Comparison of ENCODE assay signal across 15 mouse cellular contexts in the genomic region with DNA sequence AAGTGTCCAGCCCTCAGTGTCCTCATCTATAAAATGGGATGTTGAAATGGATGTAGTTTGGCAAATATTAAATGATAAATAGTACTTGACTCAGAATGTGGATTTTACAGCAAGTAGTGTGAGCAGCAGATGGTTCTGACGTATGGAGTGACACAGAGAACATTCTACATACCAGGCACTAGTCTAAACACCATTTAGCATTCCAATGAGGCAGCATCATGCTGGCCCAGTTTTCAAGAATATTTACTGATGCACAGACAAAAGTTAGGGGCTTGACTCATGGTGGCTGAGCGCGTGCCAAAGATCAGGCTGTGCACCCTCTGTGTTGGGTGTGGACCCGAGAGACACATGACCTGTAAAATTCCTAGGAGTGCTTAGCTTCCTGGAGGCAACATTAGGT.
DNase-seq lines count a peak whose midpoint lies in the region; ATAC-seq and TF ChIP-seq lines count a peak whose summit lies in the region.
"Had no signal": no experiment of that assay in that cellular context is flagged by ENCODE, and none has a peak within 500 bp of the region (broad histone marks: within the 10 kb centered on the region; RNA-seq: fewer than 3 reads in every experiment).

No protein-coding gene starts in this region.

- WGBS in hindbrain, embryonic 11.5 days: 87% methylated on average over 4 of the region's 4 CpGs
- WGBS in hindbrain, embryonic 10.5 days: 91% methylated on average over 4 of the region's 4 CpGs
- 77% methylated on average over 4 of the region's 4 CpGs for WGBS in midbrain, embryonic 15.5 days
- 88% methylated on average over 4 of the region's 4 CpGs for WGBS in midbrain, embryonic 10.5 days
- WGBS in forebrain, postnatal 0 days: 46% methylated on average over 4 of the region's 4 CpGs

- peak; percentile 19; the same call in 1 of the 2 replicates for ATAC-seq in hindbrain, embryonic 11.5 days (ENCODE audit: low FRiP score)
- ATAC-seq in midbrain, embryonic 15.5 days (replicated peaks): no peak
- ATAC-seq in forebrain, postnatal 0 days: peak; percentile 77
- ATAC-seq: liver, embryonic 12.5 days had no signal

- H3K27me3 ChIP-seq in hindbrain, embryonic 11.5 days (ENCODE audit: control insufficient read depth, insufficient read depth, low read length): no peaks in the 10 kb centered on the region
- no peaks in the 10 kb centered on the region for H3K27me3 ChIP-seq in hindbrain, embryonic 10.5 days (ENCODE audit: insufficient read depth, poor library complexity, severe bottlenecking)
- H3K27me3 ChIP-seq in midbrain, embryonic 15.5 days (replicated peaks): no peaks in the 10 kb centered on the region
- H3K27me3 ChIP-seq in midbrain, embryonic 10.5 days (ENCODE audit: low read depth, poor library complexity, severe bottlenecking): no peaks in the 10 kb centered on the region
- H3K27me3 ChIP-seq in forebrain, postnatal 0 days (ENCODE audit: insufficient read depth, low read length): no peaks in the 10 kb centered on the region
- H3K27me3 ChIP-seq: heart, embryonic 13.5 days; liver, embryonic 12.5 days; midbrain, embryonic 12.5 days had no signal

- no peaks in the 10 kb centered on the region for H3K4me1 ChIP-seq in hindbrain, embryonic 11.5 days (replicated peaks; ENCODE audit: control insufficient read depth, insufficient read depth, low read length)
- H3K4me1 ChIP-seq in hindbrain, embryonic 10.5 days (replicated peaks): 0 out of 2 replicates have a peak, but pooled peaks cover 5% of the 10 kb centered on the region
- peaks cover 10% of the 10 kb centered on the region for H3K4me1 ChIP-seq in midbrain, embryonic 15.5 days
- peaks cover 9% of the 10 kb centered on the region for H3K4me1 ChIP-seq in midbrain, embryonic 10.5 days
- peaks cover 6% of the 10 kb centered on the region; the same call in 1 of the 2 replicates for H3K4me1 ChIP-seq in forebrain, postnatal 0 days (ENCODE audit: insufficient read depth)
- H3K4me1 ChIP-seq: heart, embryonic 13.5 days; liver, embryonic 12.5 days had no signal

- H3K4me3 ChIP-seq in hindbrain, embryonic 11.5 days (ENCODE audit: low read depth, low read length): no peak overlapping the region
- no peak overlapping the region for H3K4me3 ChIP-seq in hindbrain, embryonic 10.5 days
- H3K4me3 ChIP-seq in midbrain, embryonic 15.5 days: no peak overlapping the region
- no peak overlapping the region for H3K4me3 ChIP-seq in midbrain, embryonic 10.5 days
- no peak overlapping the region for H3K4me3 ChIP-seq in forebrain, postnatal 0 days (ENCODE audit: low read depth, low read length)
- H3K4me3 ChIP-seq: heart, embryonic 13.5 days; liver, embryonic 12.5 days; midbrain, embryonic 12.5 days had no signal

- H3K36me3 ChIP-seq in hindbrain, embryonic 11.5 days (ENCODE audit: control insufficient read depth, insufficient read depth, low read length): no peaks in the 10 kb centered on the region
- no peaks in the 10 kb centered on the region for H3K36me3 ChIP-seq in hindbrain, embryonic 10.5 days
- no peaks in the 10 kb centered on the region for H3K36me3 ChIP-seq in midbrain, embryonic 15.5 days (replicated peaks)
- H3K36me3 ChIP-seq in midbrain, embryonic 10.5 days: no peaks in the 10 kb centered on the region
- H3K36me3 ChIP-seq in forebrain, postnatal 0 days (ENCODE audit: insufficient read depth): no peaks in the 10 kb centered on the region
- H3K36me3 ChIP-seq: heart, embryonic 13.5 days; liver, embryonic 12.5 days; midbrain, embryonic 12.5 days had no signal

- DNase-seq in hindbrain, embryonic 11.5 days (ENCODE audit: low spot score): no peak
- DNase-seq in hindbrain, embryonic 10.5 days (ENCODE audit: low spot score): no peak
- no peak for DNase-seq in midbrain, embryonic 10.5 days (ENCODE audit: low spot score)
- DNase-seq in brain, adult 2 months (ENCODE audit: low read depth, low spot score): peak; percentile 55
- DNase-seq in forebrain, postnatal 0 days: peak; percentile 65
- DNase-seq in gastrocnemius, postnatal 4 days (ENCODE audit: low spot score in 2 of 2): no peak
- DNase-seq in c-Kit-positive CD71-positive TER-119-positive erythroid progenitor cells, embryonic 14.5 days (ENCODE audit: low spot score): no peak
- DNase-seq: gastrocnemius, postnatal 10 days; lung, postnatal 14 days; right cerebral cortex, postnatal 25 days; thymus, postnatal 25 days had no signal

- no peaks in the 10 kb centered on the region for H3K9me3 ChIP-seq in hindbrain, embryonic 11.5 days (ENCODE audit: control insufficient read depth, low read length)
- peaks cover 9% of the 10 kb centered on the region for H3K9me3 ChIP-seq in hindbrain, embryonic 10.5 days
- no peaks in the 10 kb centered on the region for H3K9me3 ChIP-seq in midbrain, embryonic 15.5 days
- peaks cover 5% of the 10 kb centered on the region; the same call in 1 of the 2 replicates for H3K9me3 ChIP-seq in midbrain, embryonic 10.5 days (replicated peaks)
- H3K9me3 ChIP-seq in forebrain, postnatal 0 days (ENCODE audit: low read length): no peaks in the 10 kb centered on the region

- H3K9ac ChIP-seq in hindbrain, embryonic 11.5 days (ENCODE audit: low read depth, low read length): no peak overlapping the region
- H3K9ac ChIP-seq in midbrain, embryonic 15.5 days: no peak overlapping the region
- no peak overlapping the region for H3K9ac ChIP-seq in forebrain, postnatal 0 days
- H3K9ac ChIP-seq: heart, embryonic 13.5 days; liver, embryonic 12.5 days; midbrain, embryonic 12.5 days had no signal

- TF ChIP-seq CTCF in forebrain, postnatal 0 days (IDR thresholded peaks at IDR 0.05; ENCODE audit: low read depth): no peak

- H3K27ac ChIP-seq in hindbrain, embryonic 11.5 days (ENCODE audit: low read depth, low read length): no peak overlapping the region
- no peak overlapping the region for H3K27ac ChIP-seq in hindbrain, embryonic 10.5 days
- H3K27ac ChIP-seq in midbrain, embryonic 15.5 days: peak overlapping the region; percentile 25; the same call in 1 of the 2 replicates
- H3K27ac ChIP-seq in midbrain, embryonic 10.5 days (replicated peaks): no peak overlapping the region
- H3K27ac ChIP-seq in forebrain, postnatal 0 days (ENCODE audit: low read depth, low read length): peak overlapping the region; percentile 23; the same call in 1 of the 2 replicates
- H3K27ac ChIP-seq: heart, embryonic 13.5 days; liver, embryonic 12.5 days; midbrain, embryonic 12.5 days had no signal

- H3K4me2 ChIP-seq in hindbrain, embryonic 11.5 days (replicated peaks; ENCODE audit: low read depth, low read length): no peak overlapping the region
- no peak overlapping the region for H3K4me2 ChIP-seq in midbrain, embryonic 15.5 days
- no peak overlapping the region for H3K4me2 ChIP-seq in forebrain, postnatal 0 days (ENCODE audit: low read depth)
- H3K4me2 ChIP-seq: heart, embryonic 13.5 days; liver, embryonic 12.5 days; midbrain, embryonic 12.5 days had no signal

Comparison
In these comparisons a context has a peak if more than half of its experiments do, and no peak if none do; other contexts are left out.
1. H3K27ac ChIP-seq: peak in midbrain, embryonic 15.5 days (single experiment) and forebrain, postnatal 0 days (single experiment); none in hindbrain, embryonic 11.5 days (single experiment), hindbrain, embryonic 10.5 days (single experiment) and midbrain, embryonic 10.5 days (single experiment).
2. DNase-seq: peak in brain, adult 2 months (single experiment) and forebrain, postnatal 0 days (single experiment); none in hindbrain, embryonic 11.5 days (single experiment), hindbrain, embryonic 10.5 days (single experiment), midbrain, embryonic 10.5 days (single experiment), gastrocnemius, postnatal 4 days (0 of 2) and c-Kit-positive CD71-positive TER-119-positive erythroid progenitor cells, embryonic 14.5 days (single experiment).